Mouse (Mus musculus) MEL (cell line): ENCODE results near the gene Dennd6a. TPM values are rescaled to one million over a fixed set of nuclear protein-coding genes. Genes with fewer than 3 reads are reported as not detected.

ENCODE experiments used
- DNase-seq: peaks from one replicate; pipeline ENCODE4 v3.0.0; 2011; ENCODE audit warnings: low read depth, low spot score
- H3K27ac ChIP-seq: 2 replicates; pipeline ENCODE4 v1.5.1; 2012; ENCODE audit warnings: low read depth, mild to moderate bottlenecking, control low read depth, low read length, moderate library complexity; ENCODE audit not compliant: control insufficient read depth
- H3K27me3 ChIP-seq, 2 experiments: fragments of 150-350 bp in 1 of 2; sonication (generic) in 1 of 2; 2 replicates each; pipeline ENCODE4 v1.6.1; 2012; ENCODE audit warnings: low read length in 2 of 2, mild to moderate bottlenecking in 2 of 2, improper control_type of control experiment in 1 of 2, moderate library complexity in 1 of 2; ENCODE audit not compliant: insufficient read depth in 2 of 2, control insufficient read depth in 1 of 2
- H3K36me3 ChIP-seq, 2 experiments: 2 replicates each; pipeline ENCODE4 v1.6.1; 2012 to 2014; ENCODE audit warnings: low read length in 2 of 2, improper control_type of control experiment in 1 of 2, inconsistent platforms in 1 of 2, mild to moderate bottlenecking in 1 of 2; ENCODE audit not compliant: insufficient read depth in 2 of 2, control insufficient read depth in 1 of 2
- H3K4me1 ChIP-seq, 2 experiments: fragments of 150-350 bp in 1 of 2; sonication (generic) in 1 of 2; 2 replicates each; pipeline ENCODE4 v1.6.1; 2012; ENCODE audit warnings: low read length in 2 of 2, improper control_type of control experiment in 1 of 2, mild to moderate bottlenecking in 1 of 2; ENCODE audit not compliant: insufficient read depth in 2 of 2, control insufficient read depth in 1 of 2
- H3K4me3 ChIP-seq, 2 experiments: fragments of 150-350 bp in 1 of 2; sonication (generic) in 1 of 2; 2 replicates each; pipeline ENCODE4 v1.5.1; 2012; ENCODE audit warnings: low read depth in 2 of 2, low read length in 2 of 2, mild to moderate bottlenecking in 2 of 2, moderate library complexity in 2 of 2, control low read depth in 1 of 2, improper control_type of control experiment in 1 of 2; ENCODE audit not compliant: control insufficient read depth in 1 of 2, insufficient read depth in 1 of 2
- H3K79me2 ChIP-seq: 2 replicates; pipeline ENCODE4 v1.6.1; 2012; ENCODE audit warnings: mild to moderate bottlenecking, low read length, moderate library complexity; ENCODE audit not compliant: control insufficient read depth, poor library complexity, insufficient read depth
- H3K9ac ChIP-seq: 2 replicates; pipeline ENCODE4 v1.6.1; 2012; ENCODE audit warnings: low read depth, mild to moderate bottlenecking, control low read depth, low read length, moderate library complexity; ENCODE audit not compliant: control insufficient read depth, poor library complexity, severe bottlenecking
- H3K9me3 ChIP-seq: fragments of 150-350 bp; sonication (generic); replicated peaks from 2 replicates; pipeline ENCODE4 v1.6.1; 2012; ENCODE audit warnings: mild to moderate bottlenecking, low read length, improper control_type of control experiment, moderate library complexity; ENCODE audit not compliant: insufficient read depth
- BHLHE40 ChIP-seq: IDR thresholded peaks from 2 replicates; pipeline ENCODE4 v1.6.1; 2012; ENCODE audit warnings: low read depth, mild to moderate bottlenecking, inconsistent platforms, low read length, improper control_type of control experiment, borderline replicate concordance
- CHD1 ChIP-seq: IDR thresholded peaks from 2 replicates; pipeline ENCODE4 v1.6.1; 2012; ENCODE audit warnings: low read depth, mild to moderate bottlenecking, inconsistent platforms, low read length, improper control_type of control experiment
- CTCF ChIP-seq, 3 experiments: IDR thresholded peaks in 2 of 3; conservative IDR thresholded peaks in 1 of 3; 2 replicates each; pipeline ENCODE4 v1.5.1; 2011 to 2012; ENCODE audit warnings: low read length in 3 of 3, low read depth in 2 of 3, mild to moderate bottlenecking in 2 of 3, improper control_type of control experiment in 1 of 3, inconsistent platforms in 1 of 3, mixed read lengths in 1 of 3, moderate library complexity in 1 of 3; ENCODE audit not compliant: control insufficient read depth in 1 of 3, insufficient read depth in 1 of 3, poor library complexity in 1 of 3, severe bottlenecking in 1 of 3
- ELF1 ChIP-seq: IDR thresholded peaks from 2 replicates; pipeline ENCODE4 v1.6.1; 2014; ENCODE audit warnings: low read depth, mild to moderate bottlenecking, inconsistent platforms, low read length, improper control_type of control experiment, moderate library complexity
- EP300 ChIP-seq, 2 experiments: IDR thresholded peaks; 2 replicates each; pipeline ENCODE4 v1.6.1; 2011; ENCODE audit warnings: improper control_type of control experiment in 2 of 2, low read length in 2 of 2, low read depth in 1 of 2, mild to moderate bottlenecking in 1 of 2
- GATA1 ChIP-seq: IDR thresholded peaks from 2 replicates; pipeline ENCODE4 v1.6.1; 2011; ENCODE audit warnings: low read depth, low read length, improper control_type of control experiment
- KAT2A ChIP-seq: conservative IDR thresholded peaks from 2 replicates; pipeline ENCODE4 v1.6.1; 2012; ENCODE audit warnings: low read depth, low read length, improper control_type of control experiment, inconsistent platforms
- MAFK ChIP-seq: IDR thresholded peaks from 2 replicates; pipeline ENCODE4 v1.6.1; 2011; ENCODE audit warnings: low read depth, mild to moderate bottlenecking, low read length, improper control_type of control experiment, borderline replicate concordance
- MAX ChIP-seq: IDR thresholded peaks from 2 replicates; pipeline ENCODE4 v1.6.1; 2011; ENCODE audit warnings: low read length, improper control_type of control experiment
- MAZ ChIP-seq: IDR thresholded peaks from 2 replicates; pipeline ENCODE4 v1.6.1; 2012; ENCODE audit warnings: low read depth, mild to moderate bottlenecking, inconsistent platforms, low read length, improper control_type of control experiment
- MEF2A ChIP-seq: IDR thresholded peaks from 2 replicates; pipeline ENCODE4 v1.6.1; 2014; ENCODE audit warnings: low read depth, mild to moderate bottlenecking, inconsistent platforms, low read length, improper control_type of control experiment; ENCODE audit not compliant: poor library complexity, insufficient replicate concordance, severe bottlenecking; ENCODE audit errors: extremely low read depth
- MYB ChIP-seq: IDR thresholded peaks from 2 replicates; pipeline ENCODE4 v1.6.1; 2011; ENCODE audit warnings: mild to moderate bottlenecking, low read depth, low read length, improper control_type of control experiment
- MYC ChIP-seq: IDR thresholded peaks from 2 replicates; pipeline ENCODE4 v1.6.1; 2011; ENCODE audit warnings: low read depth, mild to moderate bottlenecking, low read length, improper control_type of control experiment, moderate library complexity
- NELFE ChIP-seq: IDR thresholded peaks from 2 replicates; pipeline ENCODE4 v1.6.1; 2011; ENCODE audit warnings: low read depth, low read length, improper control_type of control experiment
- POLR2AphosphoS2 ChIP-seq: IDR thresholded peaks from 2 replicates; pipeline ENCODE4 v1.6.1; 2011; ENCODE audit warnings: low read length, improper control_type of control experiment
- TAL1 ChIP-seq: IDR thresholded peaks from 2 replicates; pipeline ENCODE4 v1.6.1; 2012; ENCODE audit warnings: mild to moderate bottlenecking, inconsistent platforms, low read length, moderate library complexity, mixed read lengths
- TCF12 ChIP-seq: IDR thresholded peaks from 2 replicates; pipeline ENCODE4 v1.6.1; 2014; ENCODE audit warnings: low read depth, mild to moderate bottlenecking, inconsistent platforms, low read length, improper control_type of control experiment, moderate library complexity
- ZKSCAN1 ChIP-seq: IDR thresholded peaks from 2 replicates; pipeline ENCODE4 v1.6.1; 2012; ENCODE audit warnings: low read depth, mild to moderate bottlenecking, inconsistent platforms, low read length, improper control_type of control experiment, moderate library complexity
- ZMIZ1 ChIP-seq: IDR thresholded peaks from 2 replicates; pipeline ENCODE4 v1.6.1; 2012; ENCODE audit warnings: low read depth, mild to moderate bottlenecking, inconsistent platforms, low read length, improper control_type of control experiment, moderate library complexity
- ZNF384 ChIP-seq: IDR thresholded peaks from 2 replicates; pipeline ENCODE4 v1.6.1; 2012; ENCODE audit warnings: low read depth, mild to moderate bottlenecking, inconsistent platforms, low read length, improper control_type of control experiment
- polyA plus RNA-seq, 2 experiments: library from polyadenylated mRNA; stranded (reverse) in 1 of 2; unstranded in 1 of 2; fragments of >175 nt in 1 of 2; fragments of >200 nt in 1 of 2; gene quantifications; 2 replicates each; pipeline versions ENCODE4 v1.2.1 to v1.2.4; 2012; ENCODE audit warnings: low replicate concordance in 2 of 2, low read depth in 1 of 2; ENCODE audit not compliant: insufficient read length in 2 of 2, insufficient read depth in 1 of 2, missing spikeins in 1 of 2
- total RNA-seq: library from RNA; depleted of rRNA; stranded (reverse); fragments of 300-350 nt; gene quantifications from 2 replicates; pipeline ENCODE4 v1.2.3, GENCODE M21; 2012

Gene Dennd6a
- total and polyA plus RNA-seq, 3 experiments = 13.1 to 40.0 (median 13.6) TPM

GRCm38 (mm10) chr14:26542136-26542535, 31.5 kb upstream of the Dennd6a start:
- no peak overlapping the region for H3K27ac ChIP-seq
- H3K9me3 ChIP-seq = no peaks in the 10 kb centered on the region
- DNase-seq = no peak
- no peaks in the 10 kb centered on the region for H3K36me3 ChIP-seq
- H3K4me1 ChIP-seq = no peaks in the 10 kb centered on the region
- no peaks in the 10 kb centered on the region; a peak in 2 of 4 replicates for H3K27me3 ChIP-seq
- TF ChIP-seq EP300 (IDR thresholded peaks at IDR 0.05; ENCODE audit: low read depth in 1 of 2, low read length in 2 of 2) = no peak
- TF ChIP-seq GATA1 = no peak
- TF ChIP-seq ZNF384 = no peak
- TF ChIP-seq TAL1 = no peak
- TF ChIP-seq ELF1 = no peak
- TF ChIP-seq POLR2AphosphoS2 = no peak
- TF ChIP-seq MAX = no peak
- no peak for TF ChIP-seq TCF12
- TF ChIP-seq ZMIZ1 = no peak
- TF ChIP-seq ZKSCAN1 = no peak
- no peak for TF ChIP-seq CTCF (IDR thresholded peaks at IDR 0.05 in 2 of 3, conservative IDR thresholded peaks at IDR 0.05 in 1 of 3; ENCODE audit: control insufficient read depth in 1 of 3, insufficient read depth in 1 of 3, low read depth in 2 of 3, low read length in 3 of 3, poor library complexity in 1 of 3, severe bottlenecking in 1 of 3)
- no peak for TF ChIP-seq MAFK
- no peak for TF ChIP-seq MEF2A
- TF ChIP-seq BHLHE40 = no peak
- no peak for TF ChIP-seq NELFE
- no peak for TF ChIP-seq MYC
- no peak for TF ChIP-seq CHD1
- no peak for TF ChIP-seq MYB
- no peak for TF ChIP-seq MAZ
- no peak for TF ChIP-seq KAT2A
- H3K9ac ChIP-seq = no peak overlapping the region
- no peaks in the 10 kb centered on the region for H3K79me2 ChIP-seq
- H3K4me3 ChIP-seq = no peak overlapping the region
